Mouse (Mus musculus): ENCODE results near the gene Hscb. TPM values are rescaled to one million over a fixed set of nuclear protein-coding genes. Genes with fewer than 3 reads are reported as not detected.
"Not testable (repeated sequence)": the region's sequence is repeated elsewhere in the genome, so short reads cannot be mapped to it uniquely, and the experiment has no call there.

Gene Hscb
- polyA plus RNA-seq, 1 experiment from 2014 or later: 33.1 TPM

DNA sequence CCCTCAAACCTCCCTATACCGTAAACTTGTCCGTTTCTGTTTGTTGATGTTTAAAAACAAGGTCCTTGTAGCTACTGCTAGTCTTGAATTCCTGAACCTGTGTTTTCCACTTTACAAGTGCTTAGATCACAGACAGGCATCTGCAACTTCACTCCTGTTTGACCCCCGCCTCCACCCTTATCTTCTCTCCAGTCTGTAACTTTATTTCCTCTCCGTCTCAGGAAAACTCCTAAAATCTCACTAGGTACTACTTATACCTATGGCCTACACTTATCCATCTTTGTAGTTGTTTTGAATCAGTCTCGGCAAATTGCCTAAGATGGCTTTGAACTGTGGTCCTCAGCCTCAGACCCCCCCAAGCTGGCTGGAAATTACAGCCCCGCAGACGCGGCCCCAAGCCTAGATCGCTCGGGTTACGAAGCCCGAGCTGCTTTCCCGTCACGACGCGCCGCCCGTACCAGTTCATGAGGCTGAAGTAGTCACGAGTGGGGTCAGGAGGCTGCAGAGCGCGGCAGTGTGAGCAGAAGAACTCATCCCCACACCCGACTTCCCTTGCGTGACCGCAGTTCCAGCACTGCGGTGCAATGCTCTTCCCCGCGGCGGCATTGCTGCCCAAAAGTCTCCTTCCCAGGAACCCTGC, 419 bp downstream of the Hscb start:
- H3K27ac ChIP-seq (ENCODE audit: low read length): peak overlapping the region; percentile 80
- 3% methylated on average over 28 of the region's 28 CpGs for WGBS
- H3K4me1 ChIP-seq (replicated peaks; ENCODE audit: control insufficient read depth, insufficient read depth, low read length): peaks cover 14% of the 10 kb centered on the region

DNA sequence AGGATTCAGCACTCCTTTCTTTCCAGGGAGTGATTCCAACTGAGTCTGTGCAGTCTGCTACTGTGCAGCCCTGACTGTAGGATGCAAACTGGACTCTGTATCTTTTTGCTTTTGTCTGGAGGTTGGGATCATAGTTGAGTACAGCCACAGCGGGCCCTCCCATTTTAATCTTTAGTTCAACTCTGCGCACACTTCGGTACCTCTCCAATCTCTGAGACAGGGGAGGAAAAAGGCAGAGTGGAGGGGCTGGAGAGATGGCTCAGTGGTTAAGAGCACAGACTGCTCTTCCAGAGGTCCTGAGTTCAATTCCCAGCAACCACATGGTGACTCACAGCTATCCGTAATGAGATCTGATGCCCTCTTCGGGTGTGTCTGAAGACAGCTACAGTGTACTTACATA, 1.6 kb downstream of the Hscb start:
- H3K36me3 ChIP-seq (ENCODE audit: control insufficient read depth, insufficient read depth, low read length); ATAC-seq (ENCODE audit: low read depth); H3K27ac ChIP-seq (ENCODE audit: low read length); H3K4me3 ChIP-seq (ENCODE audit: low read length); H3K27me3 ChIP-seq (ENCODE audit: control insufficient read depth, insufficient read depth, low read depth, low read length); H3K4me2 ChIP-seq (ENCODE audit: low read depth, low read length); H3K9ac ChIP-seq (ENCODE audit: low read length); H3K9me3 ChIP-seq (ENCODE audit: control insufficient read depth, low read length): not testable (repeated sequence)
- H3K4me1 ChIP-seq (replicated peaks; ENCODE audit: control insufficient read depth, insufficient read depth, low read length): peaks cover 14% of the 10 kb centered on the region
- 87% methylated on average over 5 of the region's 5 CpGs for WGBS

More for the DNA sequence above, 419 bp downstream of the Hscb start:
- H3K27me3 ChIP-seq (ENCODE audit: control insufficient read depth, insufficient read depth, low read depth, low read length): no peaks in the 10 kb centered on the region
- peak overlapping the region; percentile 86 for H3K9ac ChIP-seq (ENCODE audit: low read length)
- H3K9me3 ChIP-seq (ENCODE audit: control insufficient read depth, low read length): no peaks in the 10 kb centered on the region
- H3K4me2 ChIP-seq (ENCODE audit: low read depth, low read length): peak overlapping the region; percentile 85
- H3K36me3 ChIP-seq (ENCODE audit: control insufficient read depth, insufficient read depth, low read length): no peaks in the 10 kb centered on the region
- peak overlapping the region; percentile 83 for H3K4me3 ChIP-seq (ENCODE audit: low read length)
- ATAC-seq (ENCODE audit: low read depth): no peak; the same call in 1 of the 2 replicates

- no peak overlapping the region for H3K4me2 ChIP-seq (ENCODE audit: low read depth, low read length)
- H3K36me3 ChIP-seq (ENCODE audit: control insufficient read depth, insufficient read depth, low read length): no peaks in the 10 kb centered on the region
- WGBS: 16% methylated on average over 3 of the region's 3 CpGs
- no peaks in the 10 kb centered on the region for H3K9me3 ChIP-seq (ENCODE audit: control insufficient read depth, low read length)
- H3K27me3 ChIP-seq (ENCODE audit: control insufficient read depth, insufficient read depth, low read depth, low read length): no peaks in the 10 kb centered on the region
- no peak overlapping the region for H3K27ac ChIP-seq (ENCODE audit: low read length)
- no peak overlapping the region for H3K9ac ChIP-seq (ENCODE audit: low read length)
- ATAC-seq (ENCODE audit: low read depth): no peak
- H3K4me3 ChIP-seq (ENCODE audit: low read length): no peak overlapping the region
- peaks cover 14% of the 10 kb centered on the region for H3K4me1 ChIP-seq (replicated peaks; ENCODE audit: control insufficient read depth, insufficient read depth, low read length)
Measured at GRCm38 (mm10) chr5:110835959-110836358, 3.6 kb downstream of the Hscb start.

- no peaks in the 10 kb centered on the region for H3K27me3 ChIP-seq (ENCODE audit: control insufficient read depth, insufficient read depth, low read depth, low read length)
- ATAC-seq (ENCODE audit: low read depth): no peak
- H3K36me3 ChIP-seq (ENCODE audit: control insufficient read depth, insufficient read depth, low read length): no peaks in the 10 kb centered on the region
- 83% methylated on average over 5 of the region's 5 CpGs for WGBS
- H3K9ac ChIP-seq (ENCODE audit: low read length): no peak overlapping the region
- no peak overlapping the region for H3K4me3 ChIP-seq (ENCODE audit: low read length)
- no peaks in the 10 kb centered on the region for H3K9me3 ChIP-seq (ENCODE audit: control insufficient read depth, low read length)
- H3K4me1 ChIP-seq (replicated peaks; ENCODE audit: control insufficient read depth, insufficient read depth, low read length): peaks cover 6% of the 10 kb centered on the region
- H3K27ac ChIP-seq (ENCODE audit: low read length): no peak overlapping the region
- no peak overlapping the region for H3K4me2 ChIP-seq (ENCODE audit: low read depth, low read length)
Measured at GRCm38 (mm10) chr5:110831036-110831720, 8.4 kb downstream of the Hscb start.

GRCm38 (mm10) chr5:110827576-110827975, 12.0 kb downstream of the Hscb start:
- H3K27ac ChIP-seq (ENCODE audit: low read length): no peak overlapping the region
- no peak for ATAC-seq (ENCODE audit: low read depth)
- WGBS: 93% methylated on average over 5 of the region's 5 CpGs

GRCm38 (mm10) chr5:110826781-110827495, 12.6 kb downstream of the Hscb start:
- Histone ChIP-seq H3K36me3 (ENCODE audit: control insufficient read depth, insufficient read depth, low read length) (no peaks in the 10 kb centered on the region), H3K4me1 (replicated peaks; ENCODE audit: control insufficient read depth, insufficient read depth, low read length) (no peaks in the 10 kb centered on the region), H3K9me3 (ENCODE audit: control insufficient read depth, low read length) (no peaks in the 10 kb centered on the region), H3K9ac (ENCODE audit: low read length) (no peak overlapping the region), H3K4me2 (ENCODE audit: low read depth, low read length) (no peak overlapping the region), H3K4me3 (ENCODE audit: low read length) (no peak overlapping the region), H3K27me3 (ENCODE audit: control insufficient read depth, insufficient read depth, low read depth, low read length) (no peaks in the 10 kb centered on the region), H3K27ac (ENCODE audit: low read length) (no peak overlapping the region)
- no peak for ATAC-seq (ENCODE audit: low read depth)
- 83% methylated on average over 8 of the region's 8 CpGs for WGBS

More at GRCm38 (mm10) chr5:110827576-110827975, 12.0 kb downstream of the Hscb start:
- no peaks in the 10 kb centered on the region for H3K27me3 ChIP-seq (ENCODE audit: control insufficient read depth, insufficient read depth, low read depth, low read length)
- no peak overlapping the region for H3K9ac ChIP-seq (ENCODE audit: low read length)
- H3K9me3 ChIP-seq (ENCODE audit: control insufficient read depth, low read length): no peaks in the 10 kb centered on the region
- no peak overlapping the region for H3K4me2 ChIP-seq (ENCODE audit: low read depth, low read length)
- H3K4me1 ChIP-seq (replicated peaks; ENCODE audit: control insufficient read depth, insufficient read depth, low read length): no peaks in the 10 kb centered on the region
- no peak overlapping the region for H3K4me3 ChIP-seq (ENCODE audit: low read length)
- H3K36me3 ChIP-seq (ENCODE audit: control insufficient read depth, insufficient read depth, low read length): no peaks in the 10 kb centered on the region

GRCm38 (mm10) chr5:110824421-110824820, 15.2 kb downstream of the Hscb start:
- no peak for ATAC-seq (ENCODE audit: low read depth)
- 70% methylated on average over 4 of the region's 4 CpGs for WGBS

DNA sequence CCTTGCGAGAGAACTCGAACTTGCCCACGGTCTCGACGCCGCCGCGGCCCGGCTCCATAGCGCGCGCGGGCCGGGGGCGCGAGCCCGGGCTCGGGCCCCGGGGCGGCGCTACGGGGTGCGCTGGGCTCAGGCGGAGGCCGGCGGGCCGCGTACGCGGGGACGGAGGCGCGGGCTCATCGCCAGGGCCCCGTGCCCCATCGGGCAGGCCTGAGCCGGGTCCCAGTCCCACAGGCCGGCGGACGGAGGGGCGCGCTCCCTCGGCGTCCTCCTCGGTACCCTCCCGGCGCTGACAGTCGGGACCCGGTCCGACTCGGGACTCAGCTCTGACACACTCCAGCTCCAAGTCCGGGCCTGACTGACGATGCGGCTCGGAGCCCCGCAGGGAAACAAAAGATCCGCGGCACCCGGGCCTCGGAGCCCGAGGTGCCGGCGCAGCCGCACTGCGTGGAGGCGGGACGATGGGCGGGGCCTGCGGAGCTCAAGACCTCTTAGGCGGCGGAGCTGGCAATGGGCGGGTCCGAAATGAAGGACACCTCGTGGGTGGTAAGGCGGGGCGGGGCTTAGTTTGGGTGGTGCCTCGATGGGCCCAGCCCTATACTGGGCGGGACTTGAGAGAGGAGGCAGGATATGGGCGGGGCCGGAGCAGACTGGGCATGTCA, 29.8 kb downstream of the Hscb start, which contains the start of gene Ulk1:
Ulk1 (minus strand) TSS at position 431 of the 659 bp plus-strand sequence.
- peak; percentile 97 for ATAC-seq (ENCODE audit: low read depth)

More at GRCm38 (mm10) chr5:110824421-110824820, 15.2 kb downstream of the Hscb start:
- no peak overlapping the region for H3K4me2 ChIP-seq (ENCODE audit: low read depth, low read length)
- no peak overlapping the region for H3K27ac ChIP-seq (ENCODE audit: low read length)
- H3K27me3 ChIP-seq (ENCODE audit: control insufficient read depth, insufficient read depth, low read depth, low read length): no peaks in the 10 kb centered on the region
- H3K9me3 ChIP-seq (ENCODE audit: control insufficient read depth, low read length): no peaks in the 10 kb centered on the region
- no peak overlapping the region for H3K4me3 ChIP-seq (ENCODE audit: low read length)
- H3K9ac ChIP-seq (ENCODE audit: low read length): no peak overlapping the region
- H3K4me1 ChIP-seq (replicated peaks; ENCODE audit: control insufficient read depth, insufficient read depth, low read length): no peaks in the 10 kb centered on the region
- no peaks in the 10 kb centered on the region for H3K36me3 ChIP-seq (ENCODE audit: control insufficient read depth, insufficient read depth, low read length)

More for the DNA sequence above, 29.8 kb downstream of the Hscb start, which contains the start of gene Ulk1:
- Histone ChIP-seq H3K27ac (ENCODE audit: low read length) (peak within 1 kb of the TSS; percentile 74), H3K9ac (ENCODE audit: low read length) (peak within 1 kb of the TSS; percentile 97), H3K4me1 (replicated peaks; ENCODE audit: control insufficient read depth, insufficient read depth, low read length) (peaks cover 13% of the 10 kb centered on the region), H3K9me3 (ENCODE audit: control insufficient read depth, low read length) (no peaks in the 10 kb centered on the region), H3K36me3 (ENCODE audit: control insufficient read depth, insufficient read depth, low read length) (peaks cover 6% of the 10 kb centered on the region), H3K27me3 (ENCODE audit: control insufficient read depth, insufficient read depth, low read depth, low read length) (no peaks in the 10 kb centered on the region), H3K4me3 (ENCODE audit: low read length) (peak within 1 kb of the TSS; percentile 81), H3K4me2 (ENCODE audit: low read depth, low read length) (peak within 1 kb of the TSS; percentile 91)
- WGBS: 0% methylated on average over 54 of the region's 80 CpGs

All from lung, embryonic 16.5 days (tissue).